Mouse (Mus musculus) activated CD4-positive, CD25-positive, alpha-beta regulatory T cell, adult 4 months (primary cell): ENCODE measurements around the gene Cdk19. TPM values are rescaled to one million over a fixed set of nuclear protein-coding genes. Genes with fewer than 3 reads are reported as not detected.
"Not testable (repeated sequence)": the region's sequence is repeated elsewhere in the genome, so short reads cannot be mapped to it uniquely, and the experiment has no call there.

Experiments
- ATAC-seq: one replicate; pipeline ENCODE4 v1.8.0; 2017
- polyA plus RNA-seq, 2 experiments: library from polyadenylated mRNA; unstranded; fragments of 100-300 nt; shearing (Covaris generic); gene quantifications; one replicate each; pipeline ENCODE4 v1.2.1; 2017

The Cdk19 gene
- polyA plus RNA-seq, 2 experiments from 2014 or later: 11.6 to 18.4 TPM

DNA sequence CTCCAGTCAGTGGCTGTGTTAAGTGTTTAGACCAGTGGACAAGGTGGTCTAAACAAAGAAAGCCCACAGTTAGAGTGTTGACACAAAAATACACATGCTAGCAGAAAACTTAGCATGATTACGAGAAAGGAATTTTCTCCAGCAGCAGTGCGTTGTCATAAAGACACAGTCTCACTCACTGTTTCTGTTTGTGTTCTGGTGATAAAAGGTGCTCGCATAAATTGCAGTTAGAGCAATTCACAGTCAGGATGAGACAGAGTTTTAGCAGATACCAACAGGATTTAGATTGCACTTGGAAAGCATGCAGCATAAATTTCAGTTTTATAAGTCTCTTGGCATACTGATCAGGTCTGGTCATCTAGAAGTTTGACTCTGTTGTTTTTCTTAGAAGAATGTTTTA is 59.5 kb downstream of the Cdk19 start:
- no peak for ATAC-seq

DNA sequence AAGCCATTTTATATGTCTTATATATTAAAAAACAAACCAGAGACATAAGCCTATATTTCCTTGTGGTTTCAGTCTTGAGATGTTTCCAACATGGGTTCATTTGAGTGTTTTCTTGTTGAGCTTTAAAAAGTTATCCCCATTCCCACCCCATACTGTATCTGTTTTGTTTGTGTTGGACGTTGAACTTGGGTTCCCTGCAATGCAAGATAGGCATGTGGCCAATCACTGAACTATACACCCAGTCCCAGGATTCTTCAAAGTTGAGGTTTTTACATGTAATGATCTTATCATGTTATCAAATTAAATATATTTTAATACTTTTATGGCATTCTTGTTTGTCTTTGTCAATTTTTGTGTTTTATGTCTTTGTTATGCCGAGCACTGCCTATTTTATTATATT is 60.0 kb downstream of the Cdk19 start:
- ATAC-seq: no peak

DNA sequence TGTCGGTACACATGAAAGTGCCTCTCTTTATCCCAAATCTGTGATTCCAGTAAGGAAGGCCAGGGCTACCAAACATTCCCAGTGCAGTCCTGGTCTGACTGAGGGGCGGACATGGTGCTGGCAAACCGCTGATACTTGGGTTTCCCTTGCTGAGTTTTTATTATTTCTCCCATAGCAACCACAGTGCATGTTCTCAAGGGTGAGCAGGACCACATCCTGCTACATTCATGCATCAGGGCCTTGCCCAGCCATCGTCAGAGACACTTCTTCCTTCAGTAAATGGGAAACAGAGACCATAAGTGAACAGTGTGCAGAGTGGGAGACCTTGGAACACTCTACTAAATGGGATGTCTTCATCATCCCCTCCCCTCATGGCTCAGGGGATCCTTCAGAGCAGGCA is 60.9 kb downstream of the Cdk19 start:
- peak; percentile 92 for ATAC-seq

DNA sequence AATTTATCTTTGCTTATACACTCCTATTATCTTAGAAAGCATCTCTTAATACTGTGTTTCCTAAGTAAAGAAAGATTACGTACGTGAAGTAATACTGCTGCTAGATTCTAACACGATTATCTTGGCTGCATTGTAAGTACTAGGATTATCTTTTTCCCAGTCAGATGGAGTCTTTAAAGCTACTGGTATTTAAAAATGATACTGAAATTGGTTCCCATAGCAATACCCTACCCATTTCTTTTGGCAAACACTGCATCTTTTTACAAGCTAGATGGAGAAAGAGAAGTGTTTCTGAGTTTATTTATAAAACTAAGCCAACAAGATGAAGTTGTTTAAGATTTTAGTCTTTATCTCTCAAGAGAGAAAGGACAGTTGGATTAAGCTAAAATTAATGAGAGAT is 67.3 kb downstream of the Cdk19 start:
- ATAC-seq: no peak

DNA sequence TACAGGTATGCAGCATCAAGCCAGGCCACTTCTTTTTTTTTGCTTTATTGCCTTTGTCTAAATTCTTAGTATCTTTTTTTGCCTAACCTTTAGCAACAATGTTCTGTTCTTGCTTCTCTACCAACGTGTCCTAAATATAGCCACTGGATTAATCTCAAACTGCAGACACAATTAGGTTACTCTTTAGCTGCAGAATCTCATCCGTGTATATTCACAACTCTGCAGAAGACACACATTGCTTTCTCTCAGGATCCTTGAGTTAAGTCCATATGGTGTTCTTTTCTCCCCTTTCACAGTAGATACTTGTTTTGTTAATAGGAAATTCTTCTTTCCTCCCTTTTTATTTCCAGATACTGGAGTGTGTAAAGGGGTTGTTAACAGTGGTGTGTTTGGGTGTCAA is 70.0 kb downstream of the Cdk19 start:
- ATAC-seq: no peak

DNA sequence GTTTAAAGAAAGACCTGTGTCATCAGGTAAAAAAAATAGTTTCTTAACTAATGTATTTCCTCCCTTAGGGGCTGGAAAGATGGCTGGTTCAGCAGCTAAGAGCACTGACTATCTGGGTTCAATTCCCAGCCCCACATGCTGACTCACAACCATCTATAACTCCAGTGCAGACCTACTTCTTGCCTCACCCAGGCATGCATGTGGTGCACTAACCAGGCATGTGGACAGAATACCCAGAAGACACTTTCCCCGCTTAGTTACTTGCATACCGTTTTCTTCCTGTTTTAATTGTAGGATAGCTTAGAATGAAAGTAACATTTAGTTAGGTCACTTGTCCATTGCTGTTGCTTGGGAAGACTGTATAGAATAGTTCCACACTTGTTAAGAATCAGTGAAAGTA is 72.0 kb downstream of the Cdk19 start:
- no peak for ATAC-seq

DNA sequence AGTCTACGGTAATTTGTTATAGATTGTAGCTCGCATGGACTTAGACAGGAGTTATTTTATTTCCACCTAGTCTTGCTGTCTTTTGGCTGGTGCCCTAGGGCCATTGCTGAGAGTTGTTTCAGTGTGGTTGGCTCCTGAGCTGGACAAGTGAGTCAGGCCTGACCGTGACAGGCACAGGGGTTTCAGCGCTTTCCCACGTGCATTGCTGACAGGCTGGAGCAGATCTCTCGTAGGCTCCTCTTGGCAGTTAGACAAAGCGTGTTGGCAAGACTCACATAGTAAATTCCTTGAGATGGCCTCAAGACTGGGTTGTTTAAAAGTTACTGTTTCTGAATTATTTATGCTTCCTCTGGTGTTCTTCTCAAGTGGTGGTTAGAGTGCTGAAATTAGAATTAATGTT is 77.6 kb downstream of the Cdk19 start:
- no peak for ATAC-seq

DNA sequence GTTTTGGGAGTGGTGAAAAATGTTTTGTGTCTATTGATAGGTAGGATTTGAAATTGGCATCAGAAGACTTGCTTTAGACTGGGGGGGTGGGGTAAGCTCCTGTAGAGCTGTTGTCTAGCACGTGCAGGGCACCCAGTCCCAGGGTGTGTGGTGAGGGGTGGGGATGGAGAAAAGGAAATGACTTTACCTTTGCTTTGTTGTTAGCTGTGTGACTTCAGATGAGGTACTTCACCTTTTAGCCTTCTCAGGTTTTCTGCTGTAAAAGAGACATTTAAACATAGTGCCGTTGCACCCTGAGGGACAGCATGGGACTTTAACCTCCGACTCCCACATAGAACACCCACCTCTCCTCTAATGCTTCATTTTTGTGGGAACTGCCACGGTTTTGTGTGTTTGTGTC is 80.5 kb downstream of the Cdk19 start:
- peak; percentile 85 for ATAC-seq

DNA sequence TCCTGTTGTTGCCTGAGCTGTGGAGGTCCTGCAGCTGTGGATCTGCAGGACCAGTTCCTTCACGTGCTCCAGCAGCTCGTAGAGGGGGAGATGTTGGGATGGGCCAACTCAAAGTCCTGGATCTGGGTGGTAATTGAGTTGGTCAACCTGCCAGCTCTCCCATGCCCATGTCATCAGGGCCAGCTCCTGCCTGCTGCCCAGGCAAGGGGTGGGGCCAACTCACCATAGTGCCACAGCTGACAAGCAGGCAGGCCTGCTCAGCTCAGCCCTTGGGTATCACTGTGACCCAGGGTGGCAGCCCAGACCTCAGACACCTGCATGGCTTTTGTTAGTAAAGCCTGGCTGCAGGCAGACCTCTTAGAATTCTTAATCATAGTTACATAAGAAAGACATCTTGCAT is 81.3 kb downstream of the Cdk19 start:
- ATAC-seq: no peak

DNA sequence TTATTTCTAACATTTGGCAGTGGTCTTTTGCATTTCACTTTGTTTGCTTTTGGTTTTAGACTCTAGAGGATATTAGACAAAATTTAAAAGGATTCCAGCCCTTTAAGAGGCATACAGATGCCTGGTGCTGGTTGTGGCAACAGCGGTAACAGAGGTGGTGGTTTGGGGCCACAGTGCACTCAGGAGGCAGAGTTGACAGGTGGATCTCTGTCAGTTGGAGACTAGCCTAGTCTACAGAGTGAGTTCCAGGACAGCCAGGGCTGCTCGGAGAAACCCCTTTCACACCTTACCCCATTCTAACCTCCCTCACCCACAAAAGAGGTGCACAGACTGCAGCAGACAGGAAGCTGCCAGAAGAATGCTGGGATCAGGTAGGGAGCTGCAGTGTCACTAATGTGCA is 82.4 kb downstream of the Cdk19 start:
- ATAC-seq: no peak

DNA sequence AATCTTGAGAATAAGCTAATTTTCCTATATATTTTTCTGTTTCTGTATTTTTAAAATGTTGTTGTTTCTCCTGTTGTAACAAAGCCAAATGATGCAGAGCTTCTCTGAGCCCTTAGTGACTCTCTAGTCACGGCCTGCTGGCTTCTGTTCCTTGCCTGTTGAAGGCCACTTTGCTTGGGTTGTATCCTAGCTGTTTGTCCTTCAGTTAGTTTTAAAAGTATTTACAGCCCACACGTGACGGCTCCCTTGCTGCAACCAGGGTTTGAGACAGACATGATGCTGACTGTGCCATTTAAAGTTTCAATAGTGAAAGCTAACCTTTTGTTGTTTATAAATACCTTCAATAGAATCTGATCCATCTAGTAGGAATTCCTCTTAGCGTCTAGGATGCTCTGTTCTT is 83.3 kb downstream of the Cdk19 start:
- ATAC-seq: no peak

DNA sequence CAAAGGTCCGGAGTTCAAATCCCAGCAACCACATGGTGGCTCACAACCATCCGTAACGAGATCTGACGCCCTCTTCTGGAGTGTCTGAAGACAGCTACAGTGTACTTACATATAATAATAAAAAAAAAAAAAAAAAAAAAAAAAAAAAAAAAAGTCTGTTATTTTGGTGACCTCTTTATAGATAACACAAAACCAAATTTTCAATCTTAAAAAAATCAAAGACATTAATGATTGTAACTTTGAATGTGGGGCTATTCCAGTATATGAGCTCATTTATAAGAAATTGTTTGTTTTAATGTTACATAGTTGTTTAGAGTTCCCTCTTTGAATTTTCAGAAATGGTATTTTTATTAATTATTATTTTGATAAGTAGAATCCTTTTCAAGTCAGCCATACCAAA is 85.1 kb downstream of the Cdk19 start:
- ATAC-seq: not testable (repeated sequence)

DNA sequence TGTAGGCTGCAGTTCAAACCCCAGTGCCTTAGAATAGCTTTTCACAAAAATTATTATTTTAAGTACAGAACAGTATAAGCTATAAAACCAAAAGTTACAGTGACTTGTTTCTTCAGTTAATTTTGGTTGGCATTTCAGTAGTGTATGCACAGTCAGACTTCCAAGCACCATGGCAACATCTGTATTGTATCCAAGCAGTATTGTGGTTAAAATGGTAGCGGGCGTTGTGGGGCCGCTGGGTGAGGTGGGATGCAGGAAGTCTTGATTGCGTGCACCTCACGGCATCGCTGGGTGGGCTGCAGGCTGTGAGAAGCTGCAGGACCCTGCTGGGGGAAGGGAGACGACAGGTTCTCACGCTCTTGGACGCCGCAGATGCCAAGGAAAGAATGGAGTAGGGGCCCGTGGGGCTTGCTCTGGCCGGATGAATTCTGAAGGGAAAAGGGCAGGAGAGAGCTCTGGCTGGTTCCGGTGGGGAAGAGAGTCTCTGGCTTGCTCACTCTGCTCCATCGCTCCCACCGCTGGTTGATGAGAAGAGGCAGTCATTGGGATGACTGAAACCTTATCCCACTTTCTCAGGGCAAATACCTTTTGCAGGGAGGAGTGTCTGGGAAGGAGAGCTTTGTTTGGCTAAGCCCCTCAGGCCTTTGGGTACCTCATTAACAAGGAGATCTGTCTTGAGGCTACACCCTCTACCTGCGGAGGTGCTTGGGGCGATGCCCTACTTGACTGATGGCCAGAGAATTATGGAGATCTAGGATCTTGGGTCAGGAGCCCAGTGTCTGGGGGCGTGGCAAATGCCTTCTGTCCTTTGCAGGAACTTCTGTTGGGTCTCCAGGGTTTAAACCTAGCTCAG is 86.1 kb downstream of the Cdk19 start:
- ATAC-seq: no peak

DNA sequence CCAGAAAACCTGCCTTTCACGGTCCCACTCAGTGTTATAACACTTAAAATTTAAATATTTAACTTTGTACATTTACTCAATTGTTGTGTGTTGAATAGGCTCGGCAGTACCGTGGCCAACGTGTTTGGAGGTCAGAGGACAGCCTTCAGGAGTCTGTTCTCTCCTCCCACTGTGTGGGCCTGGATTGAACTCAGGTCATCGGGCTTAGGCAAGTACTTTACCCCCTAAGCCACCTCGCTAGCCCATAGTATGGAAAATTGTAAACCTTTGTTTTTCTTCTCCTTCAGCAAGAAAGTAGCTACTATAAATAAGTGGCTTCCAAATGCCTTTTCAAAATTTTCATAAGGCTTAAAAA is 86.7 kb downstream of the Cdk19 start:
- ATAC-seq: no peak

DNA sequence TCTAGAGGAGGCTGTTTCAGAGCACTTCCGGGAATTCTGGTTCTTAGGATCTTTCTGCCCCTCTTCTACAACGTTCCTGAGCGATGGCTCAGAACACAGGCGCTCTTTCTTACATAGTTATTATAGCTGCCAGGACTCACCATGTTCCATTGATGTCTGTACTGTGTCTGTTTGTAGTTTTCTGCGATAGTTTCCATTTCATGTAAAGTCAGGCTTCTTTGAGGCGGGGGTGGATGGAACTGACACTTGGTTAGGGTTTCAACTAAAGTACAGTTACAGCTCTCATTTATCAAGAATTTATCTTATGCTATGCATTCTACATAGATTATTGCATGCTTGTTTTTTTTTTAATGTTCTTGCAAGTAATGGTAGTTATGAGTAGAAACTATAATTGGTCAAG is 89.3 kb downstream of the Cdk19 start:
- ATAC-seq: peak; percentile 48

DNA sequence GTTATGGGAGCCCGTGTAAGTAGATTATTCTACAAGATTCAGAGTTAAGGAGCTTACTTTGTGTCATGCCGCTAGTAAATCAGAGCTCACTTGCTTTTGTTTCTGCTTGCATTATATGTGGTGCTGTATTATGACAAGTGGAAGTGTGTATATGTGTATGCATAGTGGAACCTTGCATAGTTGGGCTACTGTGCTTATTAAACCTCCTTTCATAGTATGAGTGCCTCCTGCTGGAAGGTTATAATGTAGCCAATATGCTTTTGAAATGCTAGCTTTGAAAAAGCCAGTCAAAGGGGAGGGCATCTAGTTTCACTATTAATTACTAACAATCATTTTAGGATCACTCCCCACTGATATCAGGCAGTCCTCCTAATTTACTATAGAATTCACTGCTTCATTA is 89.7 kb downstream of the Cdk19 start:
- ATAC-seq: peak; percentile 61

DNA sequence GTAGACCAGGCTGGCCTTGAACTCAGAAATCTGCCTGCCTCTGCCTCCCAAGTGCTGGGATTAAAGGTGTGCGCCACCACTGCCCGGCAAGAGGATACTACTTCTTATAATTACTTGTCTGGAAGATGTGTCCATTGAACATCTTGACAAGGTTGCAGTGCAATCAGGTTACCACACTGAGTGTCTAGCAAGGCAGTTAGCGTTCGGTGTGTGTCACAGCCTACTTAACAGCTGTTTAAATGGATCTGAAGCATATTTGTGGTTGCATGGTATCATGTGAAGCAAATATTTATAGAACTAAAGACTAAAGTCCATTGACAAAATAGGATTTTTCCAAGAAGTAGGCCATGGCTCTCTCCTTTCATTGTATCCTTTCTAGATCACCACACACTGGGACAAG is 90.8 kb downstream of the Cdk19 start:
- no peak for ATAC-seq

DNA sequence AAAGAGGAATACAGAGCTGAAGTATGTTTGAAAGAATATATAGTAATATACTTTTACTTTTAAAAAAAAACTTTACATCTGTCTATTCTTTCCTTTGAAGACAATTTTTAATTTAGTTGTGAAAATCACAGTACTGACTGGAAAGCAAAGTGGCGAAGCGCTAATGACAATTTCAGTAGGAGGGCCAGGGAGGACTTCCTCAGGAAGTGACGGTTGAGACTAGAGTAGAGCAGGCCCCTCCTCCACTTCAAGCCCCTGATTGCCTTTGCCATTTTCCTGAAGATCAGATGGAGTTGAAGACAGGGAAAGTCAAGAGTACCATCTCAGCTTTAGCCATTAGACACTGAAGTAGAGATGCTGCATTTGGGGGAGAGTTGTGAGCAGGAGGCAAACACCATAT is 92.6 kb downstream of the Cdk19 start:
- no peak for ATAC-seq

DNA sequence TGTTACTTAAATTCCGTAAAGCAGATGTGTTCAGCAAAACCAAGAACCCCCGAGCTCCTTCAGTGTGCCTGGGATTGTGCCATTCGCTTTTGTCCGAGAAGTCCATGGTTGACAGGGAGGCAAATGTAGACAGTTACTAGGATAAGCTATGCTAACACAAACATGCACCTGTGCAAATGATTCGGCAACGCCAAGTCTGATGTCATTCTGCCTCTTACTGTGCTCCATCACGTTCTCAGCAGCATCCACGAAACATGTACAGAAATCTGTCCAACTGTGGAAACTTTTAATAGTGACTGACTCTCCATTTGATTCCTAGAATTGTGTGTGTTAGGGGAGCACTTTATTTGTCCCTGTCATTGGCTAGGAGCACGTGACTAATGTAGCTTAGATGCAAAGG is 93.0 kb downstream of the Cdk19 start:
- no peak for ATAC-seq

DNA sequence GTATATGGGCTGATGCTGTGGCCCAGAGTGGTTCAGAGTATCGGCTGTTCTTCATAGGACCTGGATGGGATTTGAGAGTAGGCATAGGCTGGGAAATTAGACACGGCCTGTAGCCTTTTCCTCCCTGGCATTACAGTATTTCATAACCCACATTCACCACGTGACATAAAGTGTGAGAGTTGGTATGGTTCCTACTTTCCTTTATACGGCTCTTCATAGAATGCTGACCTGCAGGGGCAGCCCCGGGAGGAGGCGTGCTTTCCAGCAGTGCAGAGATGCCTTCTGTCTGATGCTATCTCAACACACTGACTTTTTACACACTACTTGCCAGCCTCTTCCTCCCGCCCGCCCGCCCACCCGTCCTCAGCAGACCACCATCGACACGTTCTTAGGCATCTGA is 96.0 kb downstream of the Cdk19 start:
- ATAC-seq: peak; percentile 71

DNA sequence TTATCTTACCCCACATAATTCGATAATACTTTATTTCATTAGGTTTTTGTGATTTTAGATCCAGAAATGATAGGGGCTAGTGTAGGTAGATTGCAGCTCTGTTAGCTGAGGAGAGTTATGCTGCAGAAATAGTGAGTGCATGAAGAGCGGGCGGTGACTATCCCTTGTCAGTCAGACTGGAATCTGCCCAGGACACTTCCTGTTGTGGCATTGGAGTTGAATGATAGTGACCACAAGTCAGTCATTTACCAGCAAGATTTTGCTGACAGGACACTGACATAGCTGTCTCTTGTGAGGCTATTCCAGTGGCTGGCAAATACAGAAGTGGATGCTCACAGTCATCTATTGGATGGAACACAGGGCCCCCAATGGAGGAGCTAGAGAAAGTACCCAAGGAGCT is 97.8 kb downstream of the Cdk19 start:
- ATAC-seq: no peak

DNA sequence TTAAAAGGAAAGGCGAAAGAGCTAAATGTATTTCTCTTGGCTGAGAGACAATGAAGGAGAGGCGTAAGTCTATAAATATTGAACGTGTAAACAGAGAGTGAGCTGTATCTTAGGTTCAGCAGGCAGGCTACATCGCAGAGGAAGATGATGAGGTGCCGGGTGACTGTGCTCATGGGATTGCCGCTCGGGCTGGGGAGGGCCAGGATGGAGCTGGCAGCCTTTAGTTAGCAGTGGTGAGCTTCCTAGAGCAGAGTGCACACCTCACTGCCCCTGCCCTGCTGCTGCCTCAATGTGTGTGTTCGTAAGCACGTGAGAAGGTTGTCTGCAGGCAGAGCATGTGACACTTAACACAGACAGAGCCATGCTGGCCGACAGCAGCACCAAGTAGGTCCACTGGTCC is 101.4 kb downstream of the Cdk19 start:
- ATAC-seq: no peak

DNA sequence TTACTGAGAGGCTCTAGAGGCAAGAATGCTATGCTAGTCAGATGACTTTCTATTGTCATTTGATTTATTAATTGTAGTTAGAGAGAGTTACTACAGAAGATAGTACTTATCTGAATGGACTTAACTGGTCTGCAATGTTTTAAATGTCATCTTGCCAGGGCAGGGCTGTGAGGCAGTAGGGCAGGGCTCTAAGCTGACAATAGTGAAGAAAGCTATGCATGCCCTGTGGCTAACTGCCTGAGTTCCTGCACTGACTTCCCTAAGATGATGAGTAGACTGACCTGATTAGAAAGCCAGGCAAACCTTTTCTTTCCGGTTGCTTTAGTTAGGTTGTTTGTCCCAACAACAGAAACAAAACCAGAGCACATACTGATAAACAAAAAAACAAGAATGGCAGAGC is 102.7 kb downstream of the Cdk19 start:
- no peak for ATAC-seq

DNA sequence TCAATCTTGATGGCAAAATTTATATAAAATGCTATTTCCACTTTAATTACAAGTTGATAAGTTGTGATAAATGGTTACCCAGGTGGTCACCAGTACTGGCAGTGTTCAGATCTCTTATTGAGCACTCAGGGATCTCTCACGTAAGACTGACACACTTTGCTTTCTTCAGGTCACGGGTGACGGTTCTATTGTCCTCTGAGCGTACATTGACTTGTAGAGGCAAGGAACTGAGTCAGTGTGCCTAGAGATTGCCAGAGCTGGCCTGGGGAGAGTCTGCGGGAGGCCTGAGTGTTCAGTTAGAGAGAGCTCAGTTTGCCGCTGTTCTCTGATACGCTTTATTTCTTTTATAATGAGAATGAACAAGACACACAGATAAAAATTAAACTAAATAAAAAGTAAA is 104.0 kb downstream of the Cdk19 start:
- ATAC-seq: no peak

DNA sequence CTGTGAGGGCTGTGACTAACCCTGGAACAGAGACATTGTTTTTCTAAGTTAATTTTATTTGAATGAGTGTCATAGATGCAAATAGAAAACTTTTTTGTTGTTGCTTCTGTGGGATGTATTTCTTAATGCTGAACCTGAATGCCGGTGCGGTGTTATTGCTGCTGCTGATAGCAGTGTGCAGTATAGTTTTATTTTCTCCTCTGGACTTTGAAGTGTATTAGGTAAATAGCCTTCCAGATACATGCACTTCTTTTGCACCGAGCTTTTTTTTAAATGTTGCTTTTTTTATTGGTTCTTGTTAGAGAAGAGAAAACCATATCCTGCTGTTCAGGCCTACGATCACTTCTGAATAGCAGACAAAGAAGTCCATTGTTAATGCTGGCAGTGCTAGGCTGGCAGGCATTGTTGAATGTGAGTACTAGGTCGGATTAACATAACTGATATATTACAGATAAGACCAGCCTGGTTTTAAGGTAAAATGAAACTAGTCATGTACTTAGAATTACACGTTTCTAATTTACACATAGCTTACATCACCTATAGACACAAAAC is 104.5 kb downstream of the Cdk19 start:
- no peak for ATAC-seq
